Mouse (Mus musculus) CH12.LX (cell line): ENCODE data around the gene Srrm1. TPM values are rescaled to one million over a fixed set of nuclear protein-coding genes. Genes with fewer than 3 reads are reported as not detected.

Source experiments
- DNase-seq: peaks from one replicate; pipeline ENCODE4 v3.0.0-alpha.2; 2013; ENCODE audit errors: extremely low read depth
- H3K27ac ChIP-seq: 2 replicates; pipeline ENCODE4 v1.5.1; 2012; ENCODE audit warnings: low read depth, mild to moderate bottlenecking, control low read depth, moderate library complexity; ENCODE audit not compliant: insufficient read depth
- H3K27me3 ChIP-seq: replicated peaks from 2 replicates; pipeline ENCODE3; 2012; ENCODE audit warnings: inconsistent platforms
- H3K36me3 ChIP-seq, 2 experiments: replicated peaks in 1 of 2; 2 replicates each; pipeline versions ENCODE3 to v1.6.1; 2012; ENCODE audit warnings: inconsistent platforms in 1 of 2, low read length in 1 of 2, mild to moderate bottlenecking in 1 of 2, mixed read lengths in 1 of 2, moderate library complexity in 1 of 2; ENCODE audit not compliant: control insufficient read depth in 1 of 2, insufficient read depth in 1 of 2
- H3K4me1 ChIP-seq, 2 experiments: 2 replicates each; pipeline ENCODE4 v1.6.1; 2012; ENCODE audit warnings: inconsistent platforms in 1 of 2, moderate library complexity in 1 of 2; ENCODE audit not compliant: insufficient read depth in 2 of 2, control insufficient read depth in 1 of 2
- H3K4me2 ChIP-seq: 2 replicates; pipeline ENCODE4 v1.6.1; 2012; ENCODE audit warnings: low read depth, mild to moderate bottlenecking, control low read depth; ENCODE audit not compliant: poor library complexity, insufficient read depth, severe bottlenecking
- H3K4me3 ChIP-seq, 3 experiments: fragments of 150-350 bp in 1 of 3; sonication (generic) in 1 of 3; replicated peaks in 1 of 3; 2 replicates each; pipeline versions ENCODE3 to v1.5.1; 2011 to 2012; ENCODE audit warnings: low read depth in 2 of 3, low read length in 2 of 3, mild to moderate bottlenecking in 2 of 3, moderate library complexity in 2 of 3, control low read depth in 1 of 3, improper control_type of control experiment in 1 of 3, inconsistent platforms in 1 of 3, mixed read lengths in 1 of 3; ENCODE audit not compliant: poor library complexity in 1 of 3
- H3K79me2 ChIP-seq: replicated peaks from 2 replicates; pipeline ENCODE4 v1.6.1; 2012; ENCODE audit warnings: mild to moderate bottlenecking, moderate library complexity; ENCODE audit not compliant: control insufficient read depth, poor library complexity, insufficient read depth, severe bottlenecking; ENCODE audit errors: extremely low read depth
- H3K9ac ChIP-seq: 2 replicates; pipeline ENCODE4 v1.6.1; 2012; ENCODE audit warnings: low read depth, mild to moderate bottlenecking, control low read depth, moderate library complexity; ENCODE audit not compliant: insufficient read depth
- H3K9me3 ChIP-seq: replicated peaks from 2 replicates; pipeline ENCODE3; 2012; ENCODE audit warnings: low read length, inconsistent platforms, mixed read lengths
- CTCF ChIP-seq, 2 experiments: IDR thresholded peaks in 1 of 2; conservative IDR thresholded peaks in 1 of 2; 2 replicates each; pipeline ENCODE4 v1.5.1; 2011 to 2012; ENCODE audit warnings: low read depth in 2 of 2, low read length in 2 of 2, improper control_type of control experiment in 1 of 2, inconsistent platforms in 1 of 2, mild to moderate bottlenecking in 1 of 2, moderate library complexity in 1 of 2
- E2F4 ChIP-seq: IDR thresholded peaks from 2 replicates; pipeline ENCODE4 v1.6.1; 2011; ENCODE audit warnings: low read depth, low read length, improper control_type of control experiment; ENCODE audit not compliant: insufficient replicate concordance
- EP300 ChIP-seq: IDR thresholded peaks from 2 replicates; pipeline ENCODE4 v1.6.1; 2011; ENCODE audit warnings: low read length, improper control_type of control experiment
- GABPA ChIP-seq: IDR thresholded peaks from 2 replicates; pipeline ENCODE4 v1.6.1; 2012; ENCODE audit warnings: low read depth, low read length, improper control_type of control experiment, inconsistent platforms; ENCODE audit not compliant: insufficient replicate concordance
- JUN ChIP-seq: IDR thresholded peaks from 2 replicates; pipeline ENCODE4 v1.6.1; 2011; ENCODE audit warnings: low read depth, mild to moderate bottlenecking, low read length, improper control_type of control experiment, moderate library complexity; ENCODE audit not compliant: insufficient read depth
- MEF2A ChIP-seq: IDR thresholded peaks from 2 replicates; pipeline ENCODE4 v1.6.1; 2014; ENCODE audit warnings: low read depth, mild to moderate bottlenecking, inconsistent platforms, low read length, improper control_type of control experiment, borderline replicate concordance
- MXI1 ChIP-seq: IDR thresholded peaks from 2 replicates; pipeline ENCODE4 v1.6.1; 2011; ENCODE audit warnings: mild to moderate bottlenecking, low read depth, low read length, improper control_type of control experiment
- NRF1 ChIP-seq: IDR thresholded peaks from 2 replicates; pipeline ENCODE4 v1.6.1; 2014; ENCODE audit warnings: low read depth, mild to moderate bottlenecking, inconsistent platforms, low read length, improper control_type of control experiment, moderate library complexity
- PAX5 ChIP-seq: IDR thresholded peaks from 2 replicates; pipeline ENCODE4 v1.6.1; 2012; ENCODE audit warnings: low read length, inconsistent platforms, mixed read lengths
- SMC3 ChIP-seq: IDR thresholded peaks from 2 replicates; pipeline ENCODE4 v1.6.1; 2011; ENCODE audit warnings: low read depth, low read length, improper control_type of control experiment
- TBP ChIP-seq: conservative IDR thresholded peaks from 2 replicates; pipeline ENCODE4 v1.6.1; 2011; ENCODE audit warnings: low read depth, low read length, improper control_type of control experiment
- TCF12 ChIP-seq: IDR thresholded peaks from 2 replicates; pipeline ENCODE4 v1.6.1; 2014; ENCODE audit warnings: low read depth, mild to moderate bottlenecking, inconsistent platforms, low read length, improper control_type of control experiment
- ZKSCAN1 ChIP-seq: IDR thresholded peaks from 2 replicates; pipeline ENCODE4 v1.6.1; 2012; ENCODE audit warnings: low read depth, inconsistent platforms, low read length, improper control_type of control experiment, borderline replicate concordance
- ZMIZ1 ChIP-seq: IDR thresholded peaks from 2 replicates; pipeline ENCODE4 v1.6.1; 2012; ENCODE audit warnings: low read depth, mild to moderate bottlenecking, inconsistent platforms, low read length, improper control_type of control experiment
- dilution Hi-C: fragments of 300-500 bp; cut with MboI; formaldehyde crosslinking; loops from 2 replicates; pipeline ENCODE4 v1.14.3; 2020; ENCODE audit warnings: low sequenced_read_pairs; ENCODE audit not compliant: extremely low pct_unique_long_range_greater_than_20kb, extremely low pct_ligation_motif_present
- in situ Hi-C: fragments of 300-500 bp; cut with MboI; formaldehyde crosslinking; loops from 3 replicates; pipeline ENCODE4 v1.14.3; 2019; ENCODE audit warnings: low sequenced_read_pairs, low pct_ligation_motif_present, low pct_unique_long_range_greater_than_20kb, mixed read lengths
- polyA plus RNA-seq: library from polyadenylated mRNA; unstranded; fragments of >175 nt; gene quantifications from 2 replicates; pipeline ENCODE4 v1.2.1, GENCODE M21; 2012; ENCODE audit warnings: low read depth; ENCODE audit not compliant: insufficient read length
- total RNA-seq, 2 experiments: library from RNA; depleted of rRNA; stranded (reverse); fragments of 300-350 nt in 1 of 2; fragments of >200 nt in 1 of 2; gene quantifications; 2 replicates each; pipeline ENCODE4 v1.2.3; 2012 to 2014

The Srrm1 gene
- total and polyA plus RNA-seq, 3 experiments: 14.2 to 180 (median 23.6) TPM

DNA sequence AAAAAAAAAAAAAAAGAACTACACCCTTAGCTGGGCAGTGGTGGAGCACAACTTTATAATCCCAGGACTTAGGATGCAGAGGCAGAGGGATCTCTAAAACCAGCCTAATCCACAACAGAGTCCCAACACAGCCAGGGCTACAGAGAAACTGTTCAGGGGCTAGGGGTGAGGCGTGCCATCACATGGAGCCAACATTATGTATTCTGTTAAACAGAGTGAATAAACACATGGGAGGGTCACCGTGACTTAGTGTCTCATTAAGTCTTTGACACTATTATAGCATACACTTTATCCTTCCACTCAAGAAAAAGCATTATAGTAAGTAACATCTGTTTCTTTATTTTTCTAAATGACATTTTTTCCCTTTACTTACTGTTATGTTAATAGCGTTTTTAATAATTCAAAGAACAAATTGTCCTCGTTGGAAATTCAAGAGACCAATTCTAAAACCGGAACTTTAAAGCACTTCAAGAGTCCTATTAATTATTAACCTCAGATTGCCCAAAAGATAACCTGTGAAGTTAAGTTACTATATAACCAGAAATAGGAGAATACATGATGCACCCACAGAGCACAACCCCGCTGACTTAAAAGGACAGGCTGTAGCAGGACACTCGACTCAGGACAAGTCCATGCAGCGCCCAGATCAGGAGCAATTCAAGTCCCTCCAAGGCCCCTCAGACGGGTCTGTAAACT lies 17.6 kb downstream of the Srrm1 start:
- H3K4me3 ChIP-seq: no peak overlapping the region
- H3K27me3 ChIP-seq: no peaks in the 10 kb centered on the region
- no peak overlapping the region for H3K4me2 ChIP-seq
- no peaks in the 10 kb centered on the region for H3K9me3 ChIP-seq
- H3K9ac ChIP-seq: no peak overlapping the region
- TF ChIP-seq MEF2A (no peak), MXI1 (no peak), JUN (no peak), NRF1 (no peak), ZKSCAN1 (no peak)
- TF ChIP-seq, all 38 proteins: peak for 0
- no peaks in the 10 kb centered on the region for H3K4me1 ChIP-seq
- in situ Hi-C loops: no loop called here
- H3K27ac ChIP-seq: no peak overlapping the region
- dilution Hi-C loops: no loop called here
- peaks cover 75 to 91% of the 10 kb centered on the region in 2 experiments for H3K36me3 ChIP-seq
- DNase-seq: no peak
- H3K79me2 ChIP-seq: peaks cover 49% of the 10 kb centered on the region

DNA sequence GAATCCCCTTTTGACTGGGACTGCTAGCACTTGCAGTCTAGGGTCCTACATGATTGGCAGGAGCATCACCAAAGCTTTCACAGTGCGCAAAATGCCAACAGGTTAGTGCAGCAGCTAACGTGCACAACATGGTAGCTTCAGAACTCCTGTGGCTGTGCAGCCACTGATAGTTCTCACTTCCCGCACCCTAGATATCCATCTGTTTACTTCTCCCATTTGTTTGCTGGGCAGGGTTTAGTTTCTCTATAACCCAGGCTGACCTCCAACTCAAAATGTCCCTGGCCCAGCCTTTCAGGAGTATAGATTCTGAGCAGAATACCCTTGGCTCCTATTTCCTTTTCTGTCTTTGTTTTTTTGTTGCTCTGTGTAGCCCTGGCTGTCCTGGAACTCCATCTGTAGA lies 26.7 kb downstream of the Srrm1 start:
- H3K79me2 ChIP-seq: peaks cover 8% of the 10 kb centered on the region
- dilution Hi-C loops: no loop called here
- TF ChIP-seq SMC3: no peak
- no peak for TF ChIP-seq EP300
- no peak for TF ChIP-seq PAX5
- TF ChIP-seq GABPA: no peak
- no peak for TF ChIP-seq ZMIZ1
- TF ChIP-seq TCF12: no peak
- no peak for TF ChIP-seq E2F4
- no peak for TF ChIP-seq CTCF (conservative IDR thresholded peaks at IDR 0.05 in 1 of 2, IDR thresholded peaks at IDR 0.05 in 1 of 2; ENCODE audit: low read depth in 2 of 2, low read length in 2 of 2)
- no peak for TF ChIP-seq TBP
- TF ChIP-seq, all 38 proteins: peak for 0
- H3K9ac ChIP-seq: no peak overlapping the region
- peaks cover 78 to 95% of the 10 kb centered on the region in 2 experiments for H3K36me3 ChIP-seq
- H3K4me2 ChIP-seq: no peak overlapping the region
- in situ Hi-C loops: no loop called here
- no peak for DNase-seq
- no peak overlapping the region for H3K4me3 ChIP-seq
- no peaks in the 10 kb centered on the region for H3K4me1 ChIP-seq
- H3K9me3 ChIP-seq: no peaks in the 10 kb centered on the region
- H3K27ac ChIP-seq: no peak overlapping the region
- no peaks in the 10 kb centered on the region for H3K27me3 ChIP-seq
